Mouse (Mus musculus) liver, postnatal 0 days (tissue): ENCODE measurements around the gene Vwce. TPM values are rescaled to one million over a fixed set of nuclear protein-coding genes. Genes with fewer than 3 reads are reported as not detected.

Experiments used
- ATAC-seq: fragments of 200-750 bp; cut with Nextera tagmentation; 2 replicates; pipeline ENCODE4 v1.8.0; 2017; ENCODE audit warnings: mild to moderate bottlenecking, moderate library complexity
- DNase-seq: peaks from one replicate; pipeline ENCODE4 v3.0.0-alpha.2; 2016
- H3K27ac ChIP-seq: fragments of 300-500 bp; sonication (generic); 2 replicates; pipeline ENCODE4 v1.5.1; 2014; ENCODE audit warnings: antibody characterized with exemption, moderate library complexity, mild to moderate bottlenecking, low read depth
- H3K27me3 ChIP-seq: fragments of 300-500 bp; sonication (generic); 2 replicates; pipeline ENCODE4 v1.6.1; 2014; ENCODE audit warnings: low read length, control low read depth, mixed read lengths; ENCODE audit not compliant: insufficient read depth
- H3K36me3 ChIP-seq: fragments of 300-500 bp; sonication (generic); replicated peaks from 2 replicates; pipeline ENCODE4 v1.6.1; 2014; ENCODE audit warnings: mild to moderate bottlenecking, control low read depth, low read length, moderate library complexity, mixed read lengths; ENCODE audit not compliant: insufficient read depth
- H3K4me1 ChIP-seq: fragments of 300-500 bp; sonication (generic); 2 replicates; pipeline ENCODE4 v1.6.1; 2014; ENCODE audit warnings: antibody characterized with exemption, mild to moderate bottlenecking, control low read depth; ENCODE audit not compliant: insufficient read depth
- H3K4me2 ChIP-seq: fragments of 300-500 bp; sonication (generic); 2 replicates; pipeline ENCODE4 v1.6.1; 2014; ENCODE audit warnings: low read depth, mild to moderate bottlenecking, low read length, moderate library complexity, mixed read lengths
- H3K4me3 ChIP-seq: fragments of 300-500 bp; sonication (generic); 2 replicates; pipeline ENCODE4 v1.5.1; 2014; ENCODE audit warnings: low read depth, low read length
- H3K9ac ChIP-seq: fragments of 300-500 bp; sonication (generic); replicated peaks from 2 replicates; pipeline ENCODE4 v1.6.1; 2014; ENCODE audit warnings: mild to moderate bottlenecking, moderate library complexity
- H3K9me3 ChIP-seq: fragments of 300-500 bp; sonication (generic); 2 replicates; pipeline ENCODE4 v1.6.1; 2016; ENCODE audit warnings: mild to moderate bottlenecking, control low read depth, low read length, mixed read lengths
- CTCF ChIP-seq: sonication (generic); IDR thresholded peaks from 2 replicates; pipeline ENCODE4 v1.5.1; 2016; ENCODE audit warnings: antibody characterized with exemption, low read depth
- EP300 ChIP-seq: IDR thresholded peaks from 2 replicates; pipeline ENCODE4 v1.6.1; 2016; ENCODE audit warnings: antibody characterized with exemption, low read depth, mild to moderate bottlenecking
- WGBS: fragments of 180-500 bp; shearing (Covaris S2); extraction: QIAGEN DNeasy Blood & Tissue Kit; methylation state at CpG from one replicate; pipeline ENCODE4 v1.1.7; 2014; ENCODE audit not compliant: insufficient replicate concordance; 5-methylcytosine and 5-hydroxymethylcytosine counted together
- polyA plus RNA-seq: library from polyadenylated mRNA; unstranded; fragments of >200 nt; fragmentation: Nextera tagmentation; extraction: Ambion mirVana; gene quantifications from 2 replicates; pipeline ENCODE4 v1.2.1, GENCODE M21; 2015

Vwce gene
- polyA plus RNA-seq, 1 experiment from 2014 or later: 18.2 TPM

DNA sequence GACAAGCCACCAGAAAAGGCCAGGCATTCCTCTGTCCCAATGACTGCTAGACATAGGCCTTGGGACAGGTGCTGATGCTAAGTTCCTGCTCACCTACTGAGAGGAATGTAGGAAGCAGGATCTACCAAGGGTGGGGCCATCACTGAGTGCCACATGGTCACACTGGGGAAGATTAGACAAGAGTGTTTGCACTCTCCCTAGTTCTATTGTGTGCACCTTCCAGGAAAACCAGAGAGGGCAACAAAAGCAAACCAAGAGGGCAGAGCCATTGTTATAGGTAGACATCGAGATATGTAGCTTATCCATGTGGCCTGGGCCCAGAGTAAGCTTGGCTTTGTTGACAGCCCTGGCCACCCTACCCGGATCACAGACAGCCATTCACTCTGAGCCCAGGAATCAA is 51.7 kb downstream of the Vwce start:
- Histone ChIP-seq H3K4me3 (no peak overlapping the region), H3K4me2 (no peak overlapping the region), H3K4me1 (peaks cover 23% of the 10 kb centered on the region), H3K36me3 (no peaks in the 10 kb centered on the region), H3K27me3 (no peaks in the 10 kb centered on the region), H3K9me3 (no peaks in the 10 kb centered on the region), H3K9ac (no peak overlapping the region), H3K27ac (no peak overlapping the region)
- TF ChIP-seq CTCF (no peak), EP300 (no peak)
- DNase-seq (no peak), ATAC-seq (no peak)
- WGBS: 76% methylated on average over 2 of the region's 2 CpGs

DNA sequence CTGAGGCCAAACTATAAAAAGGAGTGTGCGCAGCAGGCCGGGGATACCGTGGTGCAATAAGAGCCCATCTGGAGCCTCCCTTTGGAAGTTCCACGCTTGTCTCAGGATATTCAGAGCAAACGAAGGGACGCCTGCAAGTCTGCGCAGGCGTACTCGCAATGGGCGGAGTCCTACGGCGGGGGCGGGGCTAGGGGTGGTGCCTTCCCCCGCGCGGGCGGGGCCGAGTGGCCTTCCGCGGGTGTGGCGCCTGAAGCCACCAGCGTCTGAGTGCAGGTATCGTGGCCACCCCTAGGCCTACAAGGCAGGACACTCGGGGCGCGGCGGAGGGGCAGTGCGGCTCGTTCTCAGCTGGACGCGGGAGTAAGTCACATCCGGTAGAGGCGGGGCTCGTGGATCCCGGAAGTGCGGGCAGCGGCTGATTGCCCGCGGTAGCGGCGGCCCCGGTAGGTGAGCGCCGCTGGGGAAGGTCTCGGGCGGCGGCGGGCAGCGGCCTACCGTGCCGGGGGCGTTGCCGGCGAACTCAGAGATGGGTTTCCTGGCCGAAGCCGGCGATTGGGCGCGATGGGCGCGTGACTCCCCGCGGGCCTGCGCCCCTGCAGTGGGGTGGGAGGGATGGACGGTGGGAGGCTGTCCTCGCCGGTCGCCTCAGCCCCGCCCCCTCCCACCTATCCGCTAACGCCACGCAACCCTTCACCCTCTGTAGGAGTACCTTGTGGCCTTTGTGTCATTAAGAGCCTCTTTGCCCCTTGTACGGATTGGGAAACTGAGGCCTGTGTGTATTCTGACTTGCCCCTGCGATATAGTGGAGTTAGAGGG is 54.7 kb downstream of the Vwce start, which contains the start of gene Vps37c:
Vps37c (plus strand) TSS at position 199 of the 816 bp plus-strand sequence.
- peaks cover 41% of the 10 kb centered on the region for H3K4me1 ChIP-seq

GRCm38 (mm10) chr19:10689470-10690166 is 55.6 kb downstream of the Vwce start:
- Histone ChIP-seq H3K4me1 (peaks cover 49% of the 10 kb centered on the region), H3K27ac (peak overlapping the region; percentile 97), H3K36me3 (no peaks in the 10 kb centered on the region), H3K4me3 (peak overlapping the region; percentile 81), H3K9me3 (no peaks in the 10 kb centered on the region), H3K4me2 (peak overlapping the region; percentile 78), H3K27me3 (no peaks in the 10 kb centered on the region), H3K9ac (peak overlapping the region; percentile 83)
- whole genome bisulfite sequencing: 50% methylated on average over 5 of the region's 5 CpGs
- no peak for DNase-seq
- no peak for TF ChIP-seq EP300
- no peak for TF ChIP-seq CTCF
- no peak for ATAC-seq

More for the DNA sequence above, 54.7 kb downstream of the Vwce start, which contains the start of gene Vps37c:
- ATAC-seq (peak; percentile 92), DNase-seq (peak; percentile 99)
- H3K36me3 ChIP-seq: no peaks in the 10 kb centered on the region
- H3K9ac ChIP-seq: peak within 1 kb of the TSS; percentile 83
- no peaks in the 10 kb centered on the region for H3K27me3 ChIP-seq
- WGBS: under 1% methylated on average over 72 of the region's 74 CpGs
- peak within 1 kb of the TSS; percentile 78 for H3K4me2 ChIP-seq
- TF ChIP-seq EP300 (no peak), CTCF (peak; percentile 30)
- no peaks in the 10 kb centered on the region for H3K9me3 ChIP-seq
- peak within 1 kb of the TSS; percentile 97 for H3K27ac ChIP-seq
- H3K4me3 ChIP-seq: peak within 1 kb of the TSS; percentile 81

DNA sequence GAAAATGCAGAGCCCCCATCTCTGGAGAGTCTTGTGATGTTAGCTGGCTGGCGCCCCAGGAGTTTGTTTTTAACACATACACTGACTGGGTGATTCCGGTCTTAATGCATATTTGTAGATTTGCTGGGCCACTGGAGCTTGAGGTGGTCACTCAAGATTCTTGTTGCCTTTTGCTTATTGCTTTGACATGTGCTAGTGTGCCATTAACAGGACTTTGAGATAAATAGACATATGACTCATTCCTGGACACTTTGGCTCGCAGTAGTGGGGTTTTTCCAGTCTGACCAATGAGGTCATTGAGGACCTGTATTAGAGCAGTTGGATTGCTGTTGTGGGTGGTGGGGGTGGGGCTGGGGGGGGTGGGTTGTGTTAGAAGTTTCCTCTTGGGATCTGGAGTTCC is 56.3 kb downstream of the Vwce start:
- peak; percentile 39 for DNase-seq
- Histone ChIP-seq H3K27ac (peak overlapping the region; percentile 97), H3K4me1 (peaks cover 53% of the 10 kb centered on the region), H3K36me3 (no peaks in the 10 kb centered on the region), H3K4me2 (peak overlapping the region; percentile 78), H3K27me3 (no peaks in the 10 kb centered on the region), H3K9ac (peak overlapping the region; percentile 83), H3K4me3 (no peak overlapping the region), H3K9me3 (no peaks in the 10 kb centered on the region)
- TF ChIP-seq EP300: no peak
- no peak for TF ChIP-seq CTCF
- 53% methylated on average over 3 of the region's 3 CpGs for WGBS
- ATAC-seq: peak; percentile 11; the same call in 1 of the 2 replicates

- no peak for DNase-seq
- Histone ChIP-seq H3K27ac (peak overlapping the region; percentile 97), H3K27me3 (no peaks in the 10 kb centered on the region), H3K4me2 (peak overlapping the region; percentile 78; the same call in 1 of the 2 replicates), H3K4me1 (peaks cover 61% of the 10 kb centered on the region), H3K9me3 (no peaks in the 10 kb centered on the region), H3K36me3 (no peaks in the 10 kb centered on the region), H3K9ac (peak overlapping the region; percentile 45), H3K4me3 (no peak overlapping the region)
- 89% methylated on average over 4 of the region's 4 CpGs for WGBS
- TF ChIP-seq EP300 (no peak), CTCF (no peak)
- no peak for ATAC-seq
These were observed 57.1 kb downstream of the Vwce start for GRCm38 (mm10) chr19:10691121-10691520.

DNA sequence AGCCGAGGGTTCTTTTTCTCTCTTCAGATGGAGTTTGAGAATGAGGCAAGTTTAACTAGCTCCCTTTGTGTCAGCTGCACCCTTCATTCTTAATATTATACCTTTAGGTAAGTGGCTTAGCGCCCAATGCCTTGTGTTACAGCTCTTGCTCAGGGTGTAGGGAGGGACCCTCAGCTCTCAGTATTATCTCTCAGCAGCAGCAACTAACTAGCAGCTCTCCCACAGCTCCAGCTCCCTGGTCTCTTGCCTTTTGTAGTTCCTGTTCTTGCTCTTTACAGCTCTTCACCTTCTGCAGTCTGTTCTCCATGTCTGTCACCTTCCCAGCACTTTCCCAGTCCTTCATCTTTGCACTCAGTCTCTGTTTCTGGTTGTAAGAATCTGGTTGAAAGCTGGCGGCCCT is 57.6 kb downstream of the Vwce start:
- 45% methylated on average over 3 of the region's 3 CpGs for WGBS
- no peaks in the 10 kb centered on the region for H3K27me3 ChIP-seq
- peak overlapping the region; percentile 97 for H3K27ac ChIP-seq
- DNase-seq (no peak), ATAC-seq (no peak)
- TF ChIP-seq EP300: no peak
- no peak for TF ChIP-seq CTCF
- H3K4me1 ChIP-seq: peaks cover 63% of the 10 kb centered on the region
- peak overlapping the region; percentile 30 for H3K4me2 ChIP-seq
- H3K36me3 ChIP-seq: no peaks in the 10 kb centered on the region
- H3K4me3 ChIP-seq: 0 out of 2 replicates have a peak overlapping the region, but pooled peaks have one; percentile 3
- peak overlapping the region; percentile 35; the same call in 1 of the 2 replicates for H3K9ac ChIP-seq
- no peaks in the 10 kb centered on the region for H3K9me3 ChIP-seq
